Mouse (Mus musculus) inflammation-experienced regulatory T-cells (primary cell): Measurements from ENCODE around the gene Vmn1r35. TPM values are rescaled to one million over a fixed set of nuclear protein-coding genes. Genes with fewer than 3 reads are reported as not detected.

ENCODE experiments used
- polyA plus RNA-seq, 2 experiments: library from polyadenylated mRNA; unstranded; fragments of 100-300 nt; shearing (Covaris generic); gene quantifications; one replicate each; pipeline ENCODE4 v1.2.1; 2017

The Vmn1r35 gene
- not detected for polyA plus RNA-seq

DNA sequence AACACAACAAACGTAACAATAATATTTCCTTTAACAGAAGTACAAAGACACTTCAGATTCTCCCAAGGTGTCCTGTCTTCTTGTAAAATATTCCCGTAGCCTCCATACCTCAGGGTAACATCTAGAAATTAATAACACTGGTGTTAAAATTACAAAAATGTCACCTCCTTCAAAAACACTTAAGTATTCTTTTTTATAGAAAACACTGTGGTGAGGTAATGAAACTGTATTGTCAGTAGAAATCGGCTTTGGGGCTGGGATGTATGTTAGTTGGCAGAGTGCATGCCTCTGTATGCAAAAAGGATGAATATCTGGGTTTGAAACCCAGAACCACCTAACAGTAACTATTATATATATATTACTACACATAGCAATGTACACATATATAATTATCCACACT lies at the start of gene Vmn1r35:
Gene Vmn1r35, minus strand, starts transcription at position 101 of the 400 bp plus-strand sequence.

DNA sequence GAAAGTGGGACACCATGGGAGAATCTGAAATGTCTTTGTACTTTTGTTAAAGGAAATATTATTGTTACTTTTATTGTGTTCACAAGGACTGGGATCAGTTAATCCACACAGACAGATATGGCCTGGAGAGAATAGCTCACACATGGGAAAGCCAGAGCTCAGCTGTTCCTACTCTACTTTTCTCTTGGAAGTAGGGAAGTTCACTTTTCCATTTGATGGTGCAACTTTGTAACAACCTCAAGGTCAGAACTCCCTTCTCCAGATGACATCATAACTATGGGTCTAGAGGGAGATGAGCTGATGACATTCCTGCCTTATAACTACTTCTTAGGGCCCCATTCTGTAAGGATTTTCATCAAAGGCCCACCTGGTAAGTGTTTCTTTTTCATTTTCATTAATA lies 43.4 kb upstream of the Vmn1r35 start, which contains the start of gene Vmn1r37:
Gene Vmn1r37, plus strand, starts transcription at position 301 of the 400 bp plus-strand sequence.

GRCm38 (mm10) chr6:66719068-66719467 lies 33.4 kb upstream of the Vmn1r35 start, which contains the start of gene Vmn1r36:
Gene Vmn1r36, minus strand, starts transcription at chr6:66719168.

GRCm38 (mm10) chr6:66643779-66644178 lies 41.9 kb downstream of the Vmn1r35 start, which contains the start of gene Vmn1r34:
Gene Vmn1r34, minus strand, starts transcription at chr6:66643879.

Other genes with a start within 250 kb of the Vmn1r35 start
- gene Mad2l1, start 150.5 kb downstream of the Vmn1r35 start, polyA plus RNA-seq = 10 to 100 TPM; 17.5 to 20.6 TPM
- gene Vmn1r32, start 125.8 kb downstream of the Vmn1r35 start, polyA plus RNA-seq = not detected
- 1 to 10 TPM in 1 of 2 experiments, under 1 TPM in 1; 0.16 to 1.4 TPM for gene Vmn1r33, start 67.6 kb downstream of the Vmn1r35 start, polyA plus RNA-seq
- not detected for gene Vmn1r34, start 42.0 kb downstream of the Vmn1r35 start, polyA plus RNA-seq
- not detected for gene Vmn1r36, start 33.3 kb upstream of the Vmn1r35 start, polyA plus RNA-seq
- gene Vmn1r37, start 43.5 kb upstream of the Vmn1r35 start, polyA plus RNA-seq = 1 to 10 TPM in 1 of 2 experiments, not detected in 1; 1.2 TPM
- gene Vmn1r38, start 96.7 kb upstream of the Vmn1r35 start, polyA plus RNA-seq = under 1 TPM in 1 of 2 experiments, not detected in 1; 0.06 TPM
- not detected for gene Vmn1r39, start 124.7 kb upstream of the Vmn1r35 start, polyA plus RNA-seq
- 10 to 100 TPM; 17.6 to 18.2 TPM for gene Gng12, start 210.5 kb upstream of the Vmn1r35 start, polyA plus RNA-seq